Mouse (Mus musculus) hindbrain, embryonic 10.5 days (tissue): ENCODE measurements around the gene Carmil1. TPM values are rescaled to one million over a fixed set of nuclear protein-coding genes. Genes with fewer than 3 reads are reported as not detected.

Experiments used
- DNase-seq: peaks from one replicate; pipeline ENCODE4 v3.0.0-alpha.2; 2017; ENCODE audit warnings: low spot score
- H3K27ac ChIP-seq: fragments of 300-500 bp; sonication (generic); 2 replicates; pipeline ENCODE4 v1.5.1; 2016; ENCODE audit warnings: mild to moderate bottlenecking, moderate library complexity
- H3K27me3 ChIP-seq: fragments of 300-500 bp; sonication (generic); 2 replicates; pipeline ENCODE4 v1.6.1; 2016; ENCODE audit warnings: mild to moderate bottlenecking; ENCODE audit not compliant: poor library complexity, insufficient read depth, severe bottlenecking
- H3K36me3 ChIP-seq: fragments of 300-500 bp; sonication (generic); 2 replicates; pipeline ENCODE4 v1.6.1; 2016; ENCODE audit warnings: mild to moderate bottlenecking, moderate library complexity
- H3K4me1 ChIP-seq: fragments of 300-500 bp; sonication (generic); replicated peaks from 2 replicates; pipeline ENCODE4 v1.6.1; 2016; ENCODE audit warnings: mild to moderate bottlenecking
- H3K4me3 ChIP-seq: fragments of 300-500 bp; sonication (generic); 2 replicates; pipeline ENCODE4 v1.5.1; 2016; ENCODE audit warnings: mild to moderate bottlenecking, moderate library complexity
- H3K9me3 ChIP-seq: fragments of 300-500 bp; sonication (generic); 2 replicates; pipeline ENCODE4 v1.6.1; 2016; ENCODE audit warnings: mild to moderate bottlenecking, moderate library complexity
- WGBS: fragments of 180-500 bp; shearing (Covaris S2); methylation state at CpG from one replicate; pipeline ENCODE4 v1.1.7; 2016; 5-methylcytosine and 5-hydroxymethylcytosine counted together
- polyA plus RNA-seq: library from polyadenylated mRNA; unstranded; fragments of >200 nt; fragmentation: Nextera tagmentation; extraction: Ambion mirVana; gene quantifications from 2 replicates; pipeline ENCODE4 v1.2.1, GENCODE M21; 2016

Carmil1 gene
- polyA plus RNA-seq, 1 experiment from 2014 or later = 20.0 TPM

DNA sequence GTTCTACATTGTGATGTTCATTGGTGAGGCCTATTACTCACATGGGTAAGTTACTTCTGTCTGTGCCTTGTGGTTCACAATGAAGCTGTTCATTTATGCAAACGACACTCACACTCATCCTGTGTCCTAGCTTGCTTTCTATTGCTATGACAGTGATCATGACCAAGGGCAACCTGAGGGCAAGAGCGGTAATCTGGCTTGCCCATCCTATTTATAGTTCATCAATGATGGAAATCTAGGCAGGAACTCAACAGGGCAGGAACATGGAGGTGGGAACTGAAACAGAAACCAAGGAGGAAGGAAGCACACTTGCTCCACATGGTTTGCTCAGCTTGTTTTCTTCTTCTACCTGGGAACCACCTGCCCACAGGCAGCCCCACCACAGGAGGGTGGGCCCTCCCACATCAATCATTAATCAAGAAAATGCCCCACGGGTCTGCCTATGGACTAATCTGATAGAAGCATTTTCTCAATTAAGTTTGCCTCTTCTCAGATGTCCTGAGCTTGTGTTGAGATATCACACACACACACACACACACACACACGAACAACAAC lies 50.0 kb downstream of the Carmil1 start:
- whole genome bisulfite sequencing = 85% methylated on average over 4 of the region's 4 CpGs
- Histone ChIP-seq H3K4me3 (no peak overlapping the region), H3K4me1 (0 out of 2 replicates have a peak, but pooled peaks cover 4% of the 10 kb centered on the region), H3K27me3 (no peaks in the 10 kb centered on the region), H3K9me3 (peaks cover 14% of the 10 kb centered on the region), H3K36me3 (0 out of 2 replicates have a peak, but pooled peaks cover 3% of the 10 kb centered on the region), H3K27ac (no peak overlapping the region)
- no peak for DNase-seq

DNA sequence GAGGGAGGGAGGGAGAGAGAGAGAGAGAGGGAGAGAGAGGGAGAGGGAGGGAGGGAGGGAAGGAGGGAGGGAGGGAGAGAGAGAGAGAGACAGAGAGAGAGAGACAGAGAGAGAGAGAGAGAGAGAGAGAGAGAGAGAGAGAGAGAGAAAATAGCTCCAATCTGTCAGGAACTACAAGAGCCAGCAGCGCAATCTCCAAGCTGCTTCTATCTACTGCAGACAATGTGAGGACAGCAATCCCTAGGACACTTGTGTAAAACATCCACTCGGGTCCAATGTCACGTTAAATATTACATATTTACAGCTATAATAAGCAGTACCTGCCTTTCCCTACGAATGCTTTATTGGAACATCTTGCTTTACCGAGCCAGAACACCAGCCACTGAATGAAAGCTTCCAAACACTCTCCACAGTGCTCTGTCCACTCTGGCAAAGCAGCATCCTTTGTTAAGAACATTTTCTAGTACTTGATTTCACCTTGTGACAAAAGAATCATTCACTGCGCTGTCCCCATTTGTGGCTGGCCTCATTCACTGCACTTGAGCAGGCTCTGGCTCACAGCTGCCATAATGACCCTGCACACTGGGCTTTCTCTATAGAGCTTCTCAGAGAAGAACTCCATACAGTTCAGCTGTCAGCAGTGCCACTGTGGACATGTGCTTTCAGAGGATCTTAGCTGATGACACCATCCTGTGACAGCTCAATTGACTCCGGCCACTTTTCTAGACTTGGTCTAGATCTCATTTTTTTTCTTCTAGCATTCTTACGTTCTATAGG lies 57.0 kb downstream of the Carmil1 start:
- DNase-seq = no peak
- Histone ChIP-seq H3K4me1 (peaks cover 12% of the 10 kb centered on the region; the same call in 1 of the 2 replicates), H3K27ac (no peak overlapping the region; the same call in 1 of the 2 replicates), H3K36me3 (0 out of 2 replicates have a peak, but pooled peaks cover 3% of the 10 kb centered on the region), H3K4me3 (no peak overlapping the region), H3K27me3 (no peaks in the 10 kb centered on the region), H3K9me3 (peaks cover 8% of the 10 kb centered on the region)
- 75% methylated on average over 8 of the region's 8 CpGs for WGBS

DNA sequence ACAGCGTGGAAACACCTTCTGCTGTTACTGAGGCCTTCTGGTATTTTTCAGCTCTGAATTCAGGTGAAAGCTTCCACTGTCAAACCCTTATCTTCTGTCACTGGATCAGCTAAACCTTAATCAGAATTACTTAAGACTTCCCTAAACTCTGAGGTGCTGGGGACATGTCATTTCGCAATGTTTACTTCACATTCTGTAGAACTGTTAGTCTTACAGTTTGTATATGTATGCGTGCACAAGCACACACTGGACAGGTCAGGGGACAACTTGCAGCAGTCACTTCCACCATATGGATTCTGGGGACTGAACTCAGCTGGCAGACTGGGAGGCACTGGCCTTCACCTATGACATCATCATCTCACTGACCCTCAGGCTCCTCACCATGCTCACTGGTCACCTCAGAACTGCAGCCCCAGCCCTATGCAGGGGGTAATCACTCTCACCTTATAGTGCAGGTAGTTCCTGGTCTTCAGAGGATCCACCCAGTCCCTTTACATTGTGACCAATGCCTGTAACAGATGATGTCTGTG lies 60.1 kb downstream of the Carmil1 start:
- H3K4me3 ChIP-seq = no peak overlapping the region
- H3K27ac ChIP-seq = no peak overlapping the region
- no peaks in the 10 kb centered on the region for H3K36me3 ChIP-seq
- no peaks in the 10 kb centered on the region for H3K27me3 ChIP-seq
- no peak for DNase-seq
- H3K9me3 ChIP-seq = no peaks in the 10 kb centered on the region
- peaks cover 12% of the 10 kb centered on the region; the same call in 1 of the 2 replicates for H3K4me1 ChIP-seq
- WGBS = 91% methylated on average over 3 of the region's 3 CpGs

DNA sequence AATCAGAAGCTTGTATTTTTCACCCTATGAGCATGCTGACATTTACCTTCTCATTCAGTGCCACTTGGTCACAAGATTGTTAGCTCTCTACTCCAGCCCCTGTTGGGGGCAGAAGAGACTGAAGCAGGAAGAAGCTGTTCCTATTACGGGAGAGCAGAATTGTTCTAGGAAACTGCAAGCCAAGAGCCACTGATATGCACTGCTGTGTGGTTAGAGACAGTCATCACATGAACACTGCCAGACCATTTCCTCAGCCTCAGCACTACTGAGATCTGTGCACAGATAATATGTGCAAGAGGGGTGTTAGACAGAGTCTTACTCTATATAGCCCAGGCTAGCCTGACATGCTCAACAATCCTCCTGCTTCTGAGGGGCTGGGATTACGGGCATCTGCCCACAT lies 69.4 kb downstream of the Carmil1 start:
- no peak for DNase-seq
- H3K9me3 ChIP-seq = no peaks in the 10 kb centered on the region
- H3K27me3 ChIP-seq = no peaks in the 10 kb centered on the region
- H3K27ac ChIP-seq = no peak overlapping the region
- WGBS = 86% methylated on average over 2 of the region's 2 CpGs
- no peaks in the 10 kb centered on the region for H3K36me3 ChIP-seq
- H3K4me1 ChIP-seq = 0 out of 2 replicates have a peak, but pooled peaks cover 2% of the 10 kb centered on the region
- no peak overlapping the region for H3K4me3 ChIP-seq

DNA sequence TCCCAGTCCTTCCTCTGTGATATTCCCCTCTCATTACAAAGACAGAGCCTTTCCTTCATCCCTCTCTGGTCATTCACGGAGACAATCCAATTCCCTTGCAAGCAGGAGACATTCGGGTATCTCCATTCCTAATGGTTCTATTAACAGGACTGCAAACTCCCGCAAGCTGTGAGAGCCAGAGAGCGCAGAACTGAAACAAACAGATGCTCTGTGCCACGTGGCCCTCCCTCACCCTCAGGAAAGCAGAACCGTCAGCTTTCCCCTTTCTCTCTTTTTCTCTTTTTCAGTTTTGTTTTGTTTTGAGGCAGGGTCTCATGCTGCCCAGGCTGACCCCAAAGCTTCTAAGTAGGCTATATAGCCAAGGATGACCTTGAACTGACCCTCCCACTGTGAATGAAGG lies 74.5 kb downstream of the Carmil1 start:
- Histone ChIP-seq H3K4me3 (no peak overlapping the region), H3K9me3 (no peaks in the 10 kb centered on the region), H3K27ac (no peak overlapping the region), H3K27me3 (no peaks in the 10 kb centered on the region), H3K4me1 (0 out of 2 replicates have a peak, but pooled peaks cover 5% of the 10 kb centered on the region), H3K36me3 (no peaks in the 10 kb centered on the region)
- 79% methylated on average over 6 of the region's 6 CpGs for WGBS
- no peak for DNase-seq

DNA sequence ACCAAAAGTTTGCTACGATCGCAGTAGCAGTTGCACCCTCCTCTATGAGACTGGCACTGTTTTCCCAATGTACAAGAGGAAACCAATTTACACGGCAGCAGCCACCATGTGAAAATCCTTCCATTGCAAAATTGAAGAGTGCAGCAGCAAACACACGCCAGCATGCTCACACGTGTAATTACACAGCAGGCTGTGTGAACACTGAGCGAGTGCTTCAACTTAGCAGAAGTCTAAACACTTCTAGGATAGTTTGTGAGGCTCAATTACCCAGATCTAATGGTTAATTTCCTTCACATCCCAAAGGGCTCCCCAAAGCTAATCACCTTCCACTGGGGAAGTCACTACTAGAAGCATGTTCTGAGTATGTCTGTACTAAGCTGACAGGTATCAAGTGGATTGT lies 78.3 kb downstream of the Carmil1 start:
- Histone ChIP-seq H3K9me3 (no peaks in the 10 kb centered on the region), H3K4me3 (no peak overlapping the region), H3K4me1 (peaks cover 14% of the 10 kb centered on the region), H3K36me3 (no peaks in the 10 kb centered on the region), H3K27ac (no peak overlapping the region), H3K27me3 (no peaks in the 10 kb centered on the region)
- WGBS = 93% methylated on average over 6 of the region's 6 CpGs
- no peak for DNase-seq

DNA sequence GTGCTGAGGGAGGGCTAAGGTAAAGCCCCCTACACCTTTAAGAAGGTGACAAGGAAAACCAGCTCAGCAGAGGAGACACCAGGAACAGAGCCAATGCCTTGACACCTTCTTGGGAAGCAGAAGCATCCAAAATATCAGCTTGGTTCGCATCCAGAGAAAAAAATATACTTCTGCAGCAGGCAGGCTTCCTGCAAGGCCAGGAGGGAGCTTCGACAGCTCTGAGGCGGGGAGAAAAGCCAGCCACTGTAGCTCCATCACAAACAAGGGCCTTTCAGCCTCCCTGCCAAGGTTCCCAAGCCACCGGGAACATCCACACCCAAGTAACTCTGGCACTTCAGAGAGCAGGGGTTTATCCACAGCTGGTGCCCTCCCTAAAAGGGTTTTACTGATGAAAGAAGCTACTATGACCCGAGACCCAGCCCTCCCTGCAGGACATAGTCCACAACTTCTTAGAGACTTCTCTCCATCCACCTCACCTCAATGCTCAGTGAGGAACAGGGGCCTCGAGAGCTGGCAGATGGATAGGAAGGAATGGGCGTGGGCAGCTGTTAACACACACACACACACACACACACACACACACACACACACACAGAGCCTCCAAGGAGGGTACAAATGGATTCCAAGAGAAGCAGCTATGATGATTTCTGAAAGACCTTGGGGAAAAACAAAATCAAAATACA lies 80.6 kb downstream of the Carmil1 start:
- no peaks in the 10 kb centered on the region for H3K9me3 ChIP-seq
- no peaks in the 10 kb centered on the region for H3K36me3 ChIP-seq
- H3K4me3 ChIP-seq = no peak overlapping the region
- no peaks in the 10 kb centered on the region for H3K27me3 ChIP-seq
- H3K4me1 ChIP-seq = peaks cover 9% of the 10 kb centered on the region
- 52% methylated on average over 7 of the region's 7 CpGs for WGBS
- DNase-seq = no peak
- peak overlapping the region; percentile 0; the same call in 1 of the 2 replicates for H3K27ac ChIP-seq

DNA sequence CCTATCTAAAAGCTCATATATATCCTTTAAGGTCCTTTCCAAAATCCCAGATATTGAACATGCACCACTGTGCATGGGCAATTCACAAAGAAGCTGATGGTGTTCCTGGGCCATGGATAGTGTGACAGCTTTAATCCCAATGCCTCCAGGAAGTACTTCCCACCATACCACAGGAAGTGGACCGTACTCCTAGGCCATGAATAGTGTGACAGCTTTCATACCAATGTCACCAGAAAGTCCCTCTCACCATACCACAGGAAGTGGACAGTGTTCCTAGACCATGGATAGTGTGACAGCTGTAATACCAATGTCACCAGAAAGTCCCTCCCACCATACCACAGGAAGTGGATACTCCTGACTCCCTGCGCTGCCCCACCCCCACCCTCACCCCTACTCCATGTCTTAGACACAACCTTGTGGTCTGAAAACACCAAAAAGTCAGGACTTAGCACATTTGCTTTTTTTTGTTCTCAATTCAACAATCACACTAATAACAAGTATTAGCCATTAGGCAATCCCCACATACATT lies 82.1 kb downstream of the Carmil1 start:
- H3K9me3 ChIP-seq = peaks cover 6% of the 10 kb centered on the region
- H3K4me3 ChIP-seq = no peak overlapping the region
- H3K27ac ChIP-seq = no peak overlapping the region
- WGBS = 94% methylated on average over 2 of the region's 2 CpGs
- peaks cover 9% of the 10 kb centered on the region for H3K4me1 ChIP-seq
- no peaks in the 10 kb centered on the region for H3K36me3 ChIP-seq
- no peaks in the 10 kb centered on the region for H3K27me3 ChIP-seq
- no peak for DNase-seq

DNA sequence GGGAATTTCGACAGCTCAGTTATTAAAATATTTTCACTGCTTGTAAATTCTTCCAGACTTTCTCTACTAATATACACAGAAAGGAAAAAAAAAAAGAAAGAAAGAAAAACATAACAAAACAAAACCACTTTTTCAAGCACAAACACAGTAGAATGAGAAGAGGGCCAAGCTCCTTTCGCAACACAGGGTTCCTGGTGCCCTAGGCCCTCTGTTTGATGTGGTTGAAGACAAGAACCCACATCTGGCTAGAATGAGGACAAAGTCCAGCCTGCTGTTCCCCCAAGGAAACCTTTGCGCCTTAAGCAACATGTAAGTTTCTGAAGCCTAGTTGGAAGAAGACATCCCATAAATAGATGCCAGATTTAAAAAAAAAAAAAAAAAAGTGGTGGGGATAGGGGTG lies 85.2 kb downstream of the Carmil1 start:
- no peak overlapping the region for H3K27ac ChIP-seq
- no peaks in the 10 kb centered on the region for H3K27me3 ChIP-seq
- peaks cover 6% of the 10 kb centered on the region for H3K9me3 ChIP-seq
- WGBS = 89% methylated on average over 3 of the region's 3 CpGs
- no peak overlapping the region for H3K4me3 ChIP-seq
- H3K36me3 ChIP-seq = no peaks in the 10 kb centered on the region
- DNase-seq = no peak
- H3K4me1 ChIP-seq = peaks cover 9% of the 10 kb centered on the region

DNA sequence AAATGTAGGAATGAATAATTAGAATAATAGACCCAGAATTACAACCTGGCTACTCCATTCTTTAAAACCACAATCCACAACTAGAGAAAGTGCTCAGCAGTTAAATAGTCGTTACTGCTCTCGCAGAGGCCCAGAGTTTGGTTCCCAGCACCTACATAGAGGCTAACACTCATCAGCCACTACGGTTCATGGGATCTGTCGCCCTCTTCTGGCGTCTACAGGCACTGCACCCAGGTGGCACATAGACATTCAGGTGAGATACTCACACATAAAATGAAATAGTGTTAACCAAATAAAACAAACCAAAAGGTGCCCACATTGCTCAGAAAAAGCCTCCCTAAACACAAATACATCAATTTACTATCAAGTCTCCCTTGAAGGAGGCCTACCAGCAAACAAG lies 86.6 kb downstream of the Carmil1 start:
- DNase-seq = no peak
- Histone ChIP-seq H3K36me3 (no peaks in the 10 kb centered on the region), H3K27ac (no peak overlapping the region), H3K9me3 (peaks cover 6% of the 10 kb centered on the region), H3K4me3 (no peak overlapping the region), H3K4me1 (no peaks in the 10 kb centered on the region), H3K27me3 (no peaks in the 10 kb centered on the region)
- WGBS = 84% methylated on average over 5 of the region's 5 CpGs

DNA sequence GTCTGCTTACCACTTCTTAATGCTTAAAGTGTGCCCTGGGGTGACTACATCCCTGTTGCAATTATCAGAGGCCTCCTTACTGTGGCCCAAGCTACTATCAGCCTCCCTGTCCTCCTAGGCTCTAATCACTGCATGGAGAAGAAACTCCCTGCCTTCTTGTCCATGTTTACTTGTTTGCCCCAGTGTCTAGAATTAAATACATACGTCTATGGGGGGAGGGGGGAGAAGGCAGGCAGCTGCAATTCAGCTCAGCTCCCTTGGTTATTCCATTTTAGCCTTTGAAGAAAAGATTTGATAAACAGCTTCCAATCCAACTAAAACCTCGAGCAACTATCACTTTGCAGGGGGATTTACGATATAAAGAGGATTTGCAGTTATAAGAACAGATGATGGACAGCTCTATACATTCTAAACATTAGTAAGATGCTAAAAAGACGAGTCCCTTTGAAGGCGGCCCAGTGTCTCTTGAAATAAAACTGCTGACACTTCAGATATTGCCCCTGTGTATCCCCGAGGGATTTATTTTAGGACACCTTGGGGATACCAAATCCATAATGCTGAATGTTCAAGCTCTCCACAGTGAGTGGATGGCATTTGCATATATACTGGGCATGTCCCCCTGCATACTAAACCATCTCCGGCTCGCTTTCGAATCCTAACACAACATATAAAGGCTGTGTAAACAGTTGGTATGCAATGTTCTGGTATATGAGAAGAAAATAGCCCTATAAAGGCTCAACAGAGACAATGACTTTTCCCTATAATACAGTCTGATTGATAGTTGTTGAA lies 89.5 kb downstream of the Carmil1 start:
- no peak for DNase-seq
- Histone ChIP-seq H3K4me1 (no peaks in the 10 kb centered on the region), H3K27me3 (no peaks in the 10 kb centered on the region), H3K36me3 (no peaks in the 10 kb centered on the region), H3K9me3 (peaks cover 6% of the 10 kb centered on the region), H3K27ac (no peak overlapping the region), H3K4me3 (no peak overlapping the region)
- WGBS = 87% methylated on average over 9 of the region's 9 CpGs

DNA sequence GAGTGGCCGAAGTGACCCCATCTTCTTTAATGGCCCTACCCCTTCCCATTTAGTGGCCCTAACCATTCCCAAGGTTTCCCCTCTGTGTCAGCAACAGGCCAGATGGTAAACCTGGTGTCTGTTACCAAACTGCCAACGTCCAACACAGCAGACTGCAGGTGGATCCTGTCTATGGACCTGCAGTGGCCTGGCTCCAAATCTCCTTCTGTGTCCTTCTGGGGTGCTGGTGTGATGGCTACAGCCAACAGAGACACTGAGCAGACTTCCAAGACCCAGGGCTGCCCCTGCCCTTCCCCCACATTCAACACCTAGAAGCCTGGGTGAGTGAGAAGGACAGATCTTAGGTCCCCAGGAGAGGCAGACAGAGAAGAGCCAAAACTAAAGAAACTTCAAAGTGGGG lies 93.6 kb downstream of the Carmil1 start:
- H3K36me3 ChIP-seq = no peaks in the 10 kb centered on the region
- WGBS = 77% methylated on average over 2 of the region's 2 CpGs
- H3K27ac ChIP-seq = no peak overlapping the region
- H3K27me3 ChIP-seq = no peaks in the 10 kb centered on the region
- no peaks in the 10 kb centered on the region for H3K9me3 ChIP-seq
- no peak for DNase-seq
- H3K4me3 ChIP-seq = no peak overlapping the region
- peaks cover 11% of the 10 kb centered on the region for H3K4me1 ChIP-seq
